Mouse (Mus musculus) kidney, postnatal 10 days (tissue): ENCODE measurements around the gene Pitx2.

Source experiments
- DNase-seq: peaks from one replicate; pipeline ENCODE4 v3.0.0; 2021; ENCODE audit warnings: mixed read lengths

The Pitx2 gene

GRCm38 (mm10) chr3:129202871-129203740 lies 3.4 kb downstream of the Pitx2 start:
- DNase-seq, result peak; percentile 11

DNA sequence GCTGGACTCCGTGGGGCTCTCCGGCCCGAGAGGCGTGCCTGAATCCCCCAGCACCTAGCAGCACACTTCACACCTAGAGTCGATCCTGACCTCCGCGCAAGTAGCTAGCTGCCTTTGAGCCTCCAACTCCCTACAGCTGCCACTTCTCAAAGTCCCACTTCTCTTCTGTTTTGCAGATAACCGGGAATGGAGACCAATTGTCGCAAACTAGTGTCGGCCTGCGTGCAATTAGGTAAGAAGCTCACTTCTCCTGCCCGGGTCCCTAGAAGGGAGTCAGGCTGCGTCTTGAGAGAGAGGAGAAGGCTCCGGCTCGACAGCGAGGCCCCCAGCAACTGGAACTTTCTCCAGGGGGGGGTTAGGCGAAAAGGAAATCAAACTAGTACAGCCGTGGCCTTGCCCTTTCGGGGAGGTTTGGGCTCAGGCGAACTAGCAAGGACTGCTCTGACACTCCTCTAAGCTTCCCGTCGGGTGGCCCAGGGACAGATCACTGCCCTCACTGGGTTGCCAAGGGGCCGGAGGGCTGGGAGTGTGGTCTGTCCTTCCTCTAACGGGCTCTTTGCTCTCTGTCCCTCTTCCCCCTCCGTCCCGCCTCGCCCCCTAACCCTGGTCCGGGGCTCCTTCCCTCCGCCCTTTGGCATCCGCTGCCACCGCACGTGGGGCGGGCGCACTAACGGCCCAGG lies 4.2 kb downstream of the Pitx2 start:
- no peak for DNase-seq

DNA sequence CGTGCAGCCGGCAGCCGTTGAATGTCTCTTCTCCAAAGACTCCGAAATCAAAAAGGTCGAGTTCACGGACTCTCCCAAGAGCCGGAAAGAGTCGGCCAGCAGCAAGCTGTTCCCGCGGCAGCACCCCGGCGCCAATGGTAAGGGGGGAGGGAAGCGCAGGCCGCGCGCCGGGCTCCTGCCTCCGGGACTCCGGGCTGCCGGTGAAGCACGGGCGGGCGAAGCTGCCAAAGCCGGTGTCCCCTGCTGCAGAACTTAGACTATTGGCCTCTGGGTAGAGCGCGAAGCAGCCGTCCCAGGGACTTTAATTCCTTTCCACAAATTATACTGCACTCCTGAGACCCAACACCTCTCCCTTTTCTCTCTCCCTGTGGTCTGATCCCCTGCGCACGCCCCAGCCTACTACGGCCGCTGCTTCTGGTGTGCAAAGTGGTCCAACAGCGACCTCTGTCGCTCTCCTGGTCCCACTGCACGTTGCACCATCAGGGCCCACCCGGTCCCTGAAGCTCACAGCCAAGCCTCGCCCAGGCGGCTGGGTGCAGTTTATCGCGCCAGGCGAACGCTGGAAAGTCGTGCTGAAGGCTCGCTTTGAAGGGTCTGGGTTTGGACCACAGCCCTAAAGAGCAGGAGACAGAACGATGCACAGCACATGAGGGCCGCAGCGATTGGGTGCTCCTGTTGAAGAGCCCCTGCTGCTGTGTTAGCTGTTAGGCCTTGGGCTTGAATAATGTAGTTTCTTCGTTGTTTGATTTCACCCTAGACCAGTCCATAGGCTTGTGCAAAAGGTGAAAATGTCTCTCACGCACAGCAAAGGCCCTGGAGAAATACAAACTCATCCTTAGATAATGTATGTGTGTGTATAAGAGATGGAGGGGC lies 5.0 kb downstream of the Pitx2 start:
- peak; percentile 87 for DNase-seq

- no peak for DNase-seq
Observed at GRCm38 (mm10) chr3:129205481-129206175, 6.0 kb downstream of the Pitx2 start.

DNA sequence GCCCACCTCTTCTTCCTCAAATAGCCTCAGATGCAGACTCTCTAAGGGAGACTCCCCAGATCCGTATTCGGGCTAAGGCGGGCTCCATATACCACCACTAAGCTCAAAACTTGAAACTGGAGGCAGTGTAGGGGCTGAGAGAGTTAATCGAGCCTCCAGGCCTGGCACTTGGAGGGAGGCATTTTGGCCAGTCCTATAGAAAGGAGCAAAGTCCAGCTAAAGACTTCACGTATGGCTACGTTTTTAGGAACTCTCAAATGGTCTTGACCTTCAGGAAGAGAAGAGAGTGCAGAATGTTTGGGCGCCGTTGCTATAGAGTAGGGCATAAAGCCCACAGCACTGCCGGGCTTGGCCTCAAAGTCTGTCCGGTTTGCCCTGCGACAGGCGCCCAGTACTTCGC lies 7.1 kb downstream of the Pitx2 start:
- peak; percentile 7 for DNase-seq

- no peak for DNase-seq
Observed at GRCm38 (mm10) chr3:129207231-129208030, 7.8 kb downstream of the Pitx2 start.

DNA sequence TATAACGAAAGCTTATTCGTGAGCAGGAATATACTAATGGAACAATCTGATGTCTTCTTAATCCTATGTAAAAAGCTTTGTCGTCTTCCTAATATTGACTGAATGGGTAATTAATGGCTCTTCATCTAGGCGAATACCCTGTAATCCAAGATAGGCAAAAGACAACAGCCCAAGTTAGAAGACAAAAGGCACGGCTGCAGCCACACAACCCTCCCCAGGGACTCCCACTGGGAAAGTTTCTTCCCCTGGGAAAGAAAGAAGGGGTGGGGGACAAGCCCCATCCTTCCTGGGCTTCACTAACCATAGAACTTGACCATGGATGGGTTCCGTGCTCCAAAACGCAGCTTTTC lies 8.3 kb downstream of the Pitx2 start:
- DNase-seq, result no peak

- DNase-seq, result no peak
Observed at GRCm38 (mm10) chr3:129208421-129208820, 8.7 kb downstream of the Pitx2 start.

GRCm38 (mm10) chr3:129209266-129209665 lies 9.6 kb downstream of the Pitx2 start:
- DNase-seq, result no peak

DNA sequence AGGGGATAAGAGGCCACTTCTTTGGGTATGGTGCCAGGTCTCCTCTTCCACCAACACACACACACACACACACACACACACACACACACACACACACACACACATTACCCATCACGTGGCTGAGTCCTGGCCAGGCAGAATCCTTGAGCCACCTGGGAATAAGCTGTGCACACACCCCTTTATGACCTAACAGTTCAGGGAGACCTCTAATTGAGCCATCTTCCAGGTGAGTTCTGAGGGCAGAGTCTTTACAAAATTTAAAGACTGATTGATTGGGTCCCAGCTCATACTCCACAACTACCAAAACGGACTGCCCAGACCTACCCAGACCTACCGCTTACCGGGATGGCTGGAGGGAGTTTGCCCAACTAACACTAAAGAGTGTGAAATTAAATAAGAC lies 10.1 kb downstream of the Pitx2 start:
- no peak for DNase-seq

DNA sequence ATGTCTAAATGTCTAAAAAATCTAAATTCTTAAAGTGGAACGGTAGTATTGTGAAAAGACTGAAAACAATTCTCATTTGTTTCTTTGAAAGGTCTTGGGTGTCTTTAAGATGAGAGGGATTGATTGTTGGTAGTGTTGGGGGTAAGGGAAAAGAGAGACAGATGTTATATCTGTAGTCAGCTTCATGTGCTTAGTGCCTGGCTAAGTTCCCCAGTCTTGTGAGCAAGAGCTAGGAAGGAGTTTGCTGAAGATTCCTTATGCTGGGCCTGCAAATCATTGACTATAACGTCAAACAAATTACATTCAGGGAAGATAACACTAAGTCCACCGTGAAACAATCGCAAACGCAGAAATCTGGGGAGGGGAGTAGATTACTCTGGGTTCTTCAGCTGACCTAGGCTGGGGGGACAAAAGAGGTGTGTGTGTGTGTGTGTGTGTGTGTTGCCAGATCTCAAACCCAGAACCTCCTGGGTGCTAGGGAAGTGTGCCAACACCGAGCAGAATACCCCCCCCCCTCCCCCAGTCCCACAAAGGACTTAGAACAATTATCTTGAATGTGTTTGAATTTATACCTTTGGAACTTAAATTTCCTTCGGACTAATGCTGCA lies 12.5 kb downstream of the Pitx2 start:
- no peak for DNase-seq

DNA sequence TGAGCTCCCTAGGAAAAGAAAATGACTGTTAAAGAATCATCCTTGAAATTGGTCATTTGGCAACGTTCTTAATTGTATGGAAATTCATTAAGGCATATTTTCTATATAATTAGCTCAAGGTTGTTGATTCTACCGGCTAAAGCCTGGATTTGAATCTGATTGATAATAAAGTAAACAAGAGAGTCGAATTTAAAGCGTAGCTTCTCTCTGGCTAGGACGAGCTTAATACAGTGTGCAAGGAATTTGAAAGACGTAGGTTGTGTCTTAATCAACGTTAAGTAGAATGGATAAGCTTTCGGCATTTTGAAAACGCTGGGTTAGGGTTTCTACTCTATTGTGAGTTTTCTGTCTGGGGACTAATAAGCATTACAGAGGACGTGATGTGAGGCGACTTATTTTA lies 13.1 kb downstream of the Pitx2 start:
- no peak for DNase-seq

DNA sequence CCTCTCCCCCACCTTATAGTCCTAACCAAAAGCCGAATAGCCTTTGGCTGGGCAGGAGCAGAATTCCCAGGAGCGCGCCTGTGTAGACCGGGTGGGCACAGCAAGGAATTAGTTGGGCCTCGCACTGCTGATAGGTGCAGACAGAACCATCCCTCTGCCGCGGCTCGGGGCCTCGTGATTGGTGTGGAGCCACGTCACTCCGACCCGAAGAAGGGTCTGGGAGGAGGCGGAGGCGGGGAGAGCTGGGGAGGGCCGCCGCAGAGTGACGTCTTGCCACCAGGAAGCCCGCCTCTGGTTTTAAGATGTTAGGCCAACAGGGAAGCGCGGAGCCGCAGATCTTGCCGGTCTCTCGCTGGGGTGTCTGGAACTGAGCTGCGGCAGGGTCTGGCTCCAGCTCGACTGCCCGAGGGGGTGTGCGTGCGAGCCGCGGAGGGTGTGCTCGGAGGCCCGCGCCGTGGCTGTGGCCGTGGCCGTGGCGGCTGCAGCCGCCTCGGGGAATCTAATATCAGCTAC lies 14.0 kb downstream of the Pitx2 start:
- DNase-seq, result peak; percentile 90

DNA sequence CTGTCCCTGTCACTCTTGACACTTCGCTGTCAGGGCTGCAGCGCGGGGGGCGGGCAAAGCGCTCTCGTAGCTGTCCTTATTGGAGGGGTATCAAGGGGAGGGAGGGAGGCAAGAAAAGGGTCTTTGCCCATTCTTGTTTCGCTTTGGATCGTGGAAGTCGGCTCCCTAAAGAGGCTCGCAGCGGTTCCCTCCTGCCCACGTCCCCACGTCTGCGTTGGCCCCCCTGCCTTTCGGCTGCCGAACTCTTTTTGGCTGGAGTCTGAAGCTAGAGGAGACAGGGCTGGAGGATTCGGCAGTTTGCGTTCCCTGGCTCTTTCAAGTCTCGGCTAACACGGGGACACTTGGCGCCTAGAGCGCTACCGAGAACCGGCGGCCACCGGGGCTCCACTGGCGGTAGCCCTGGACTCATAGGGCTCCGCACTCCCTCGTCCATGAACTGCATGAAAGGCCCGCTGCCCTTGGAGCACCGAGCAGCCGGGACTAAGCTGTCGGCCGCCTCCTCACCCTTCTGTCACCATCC lies 14.5 kb downstream of the Pitx2 start:
- DNase-seq, result peak; percentile 36

DNA sequence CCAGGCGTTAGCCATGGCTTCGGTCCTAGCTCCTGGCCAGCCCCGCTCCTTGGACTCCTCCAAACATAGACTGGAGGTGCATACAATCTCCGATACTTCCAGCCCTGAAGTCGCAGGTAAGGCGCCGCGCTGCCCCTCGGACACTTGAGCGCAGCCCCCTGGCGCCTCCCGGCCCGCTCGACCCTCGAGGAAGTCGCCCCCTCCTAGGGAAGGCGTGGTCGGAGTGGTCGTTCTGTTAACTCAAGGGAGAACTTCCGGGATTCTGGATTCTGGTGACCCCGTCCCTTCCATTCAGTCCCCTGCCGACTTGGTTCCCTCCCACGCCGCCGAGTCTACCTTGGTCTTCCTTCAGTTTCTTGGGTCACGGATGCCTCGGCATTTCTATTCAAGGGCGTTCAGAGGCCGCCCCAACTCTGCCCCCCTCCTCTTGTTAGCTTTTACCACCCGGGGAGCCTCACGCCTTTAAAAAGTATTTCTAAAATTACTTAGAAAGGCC lies 15.0 kb downstream of the Pitx2 start:
- no peak for DNase-seq

- DNase-seq, result no peak
Observed at GRCm38 (mm10) chr3:129215241-129215750, 15.6 kb downstream of the Pitx2 start.

DNA sequence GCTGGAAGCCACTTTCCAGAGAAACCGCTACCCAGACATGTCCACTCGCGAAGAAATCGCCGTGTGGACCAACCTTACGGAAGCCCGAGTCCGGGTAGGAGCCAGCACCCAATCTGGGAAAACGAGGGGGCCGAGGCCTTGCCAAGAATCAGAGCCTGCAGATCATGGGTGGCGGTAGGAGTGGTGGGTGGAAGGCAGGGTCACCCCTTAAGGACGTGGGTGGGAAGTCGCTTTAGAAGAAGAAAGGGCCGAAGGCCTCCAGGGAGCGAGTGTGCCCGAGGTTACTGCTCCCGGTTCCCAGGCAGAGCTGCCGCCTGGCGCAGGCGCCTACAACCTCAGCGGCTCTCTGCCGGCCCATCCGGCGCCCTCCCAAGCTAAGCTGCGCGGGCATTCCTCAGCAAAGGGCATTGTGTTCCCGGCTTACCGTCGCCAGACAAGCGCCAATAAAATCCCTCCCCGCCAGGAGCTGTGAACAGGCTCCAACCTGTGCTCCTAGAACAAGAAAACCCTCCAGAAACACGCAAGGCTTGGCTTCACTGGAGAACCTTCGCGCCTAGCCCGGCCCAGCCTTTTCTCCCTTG lies 16.2 kb downstream of the Pitx2 start:
- peak; percentile 52 for DNase-seq

GRCm38 (mm10) chr3:129216491-129216890 lies 16.8 kb downstream of the Pitx2 start:
- DNase-seq, result no peak

DNA sequence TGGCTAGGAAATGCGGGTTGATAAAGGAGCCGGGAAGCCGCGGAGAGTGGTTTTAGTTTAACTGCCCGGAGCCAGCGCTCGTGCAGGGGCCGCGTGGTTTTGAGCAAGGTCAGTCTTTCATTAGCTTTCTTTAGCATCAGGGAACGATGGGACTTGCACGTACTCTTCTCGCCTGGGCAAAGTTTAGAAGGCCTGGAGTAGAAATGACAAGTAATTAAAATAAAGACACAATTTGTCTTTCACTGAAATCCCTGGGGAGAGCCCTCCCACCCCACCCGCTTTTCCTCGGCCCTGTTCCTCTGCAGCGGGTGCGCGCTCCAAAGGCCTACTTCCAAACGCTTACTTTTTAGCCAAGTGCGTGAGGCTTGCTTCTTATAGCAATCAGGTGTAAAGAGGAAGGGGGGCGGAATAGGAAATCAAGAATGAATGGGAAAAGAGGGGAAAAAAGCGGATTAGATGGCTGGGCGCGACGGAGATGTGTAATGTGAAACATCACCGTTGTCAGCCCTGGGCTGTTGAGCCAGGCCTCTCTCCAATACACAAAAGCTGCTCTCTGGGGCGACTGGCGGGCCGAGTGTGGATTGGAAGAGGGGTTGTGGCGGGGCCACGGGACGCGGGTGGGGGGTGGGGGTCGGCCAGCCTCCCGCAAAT lies 17.4 kb downstream of the Pitx2 start:
- DNase-seq, result peak; percentile 52
